Mouse (Mus musculus) lung, postnatal 4 days (tissue): ENCODE measurements at regions not wholly inside any gene's neighbourhood (a gene's known extent, or its start where the extent isn't known, plus 50 kb on each side); places are given as distances from the start of the nearest gene placed in this dataset.

Experiments used
- DNase-seq, 2 experiments: peaks; one replicate each; pipeline ENCODE4 v3.0.0; 2021

GRCm38 (mm10) chr13:37503898-37504297 is 158.9 kb downstream of the Ly86 start:
- DNase-seq: no peak

GRCm38 (mm10) chr13:37504373-37504772 is 159.4 kb downstream of the Ly86 start:
- peak in 1 of 2 experiments; percentile 57 for DNase-seq

GRCm38 (mm10) chr13:37505617-37506016 is 160.6 kb downstream of the Ly86 start:
- no peak for DNase-seq

GRCm38 (mm10) chr13:37506046-37506445 is 161.0 kb downstream of the Ly86 start:
- DNase-seq: peak; percentile 55 to 62

GRCm38 (mm10) chr13:37506701-37507100 is 161.7 kb downstream of the Ly86 start:
- DNase-seq: no peak

GRCm38 (mm10) chr13:37507146-37507545 is 162.1 kb downstream of the Ly86 start:
- DNase-seq: peak; percentile 66 to 83

- DNase-seq: peak; percentile 72 to 81
Measured at GRCm38 (mm10) chr13:37508385-37509351, 163.7 kb downstream of the Ly86 start.

- DNase-seq: peak; percentile 69 to 86
Measured at GRCm38 (mm10) chr13:37509352-37509851, 164.4 kb downstream of the Ly86 start.

GRCm38 (mm10) chr13:37510511-37510910 is 165.5 kb downstream of the Ly86 start:
- peak in 1 of 2 experiments; percentile 5 for DNase-seq

GRCm38 (mm10) chr13:37511006-37511405 is 166.0 kb downstream of the Ly86 start:
- DNase-seq: no peak

- no peak for DNase-seq
Measured at GRCm38 (mm10) chr13:37511406-37511805, 166.4 kb downstream of the Ly86 start.

- DNase-seq: no peak
Measured at GRCm38 (mm10) chr13:37512781-37513180, 167.8 kb downstream of the Ly86 start.

GRCm38 (mm10) chr13:37513206-37513904 is 168.3 kb downstream of the Ly86 start:
- DNase-seq: no peak

GRCm38 (mm10) chr13:37513905-37514607 is 169.0 kb downstream of the Ly86 start:
- peak; percentile 75 to 82 for DNase-seq

- peak in 1 of 2 experiments; percentile 23 for DNase-seq
Measured at GRCm38 (mm10) chr13:37514641-37515305, 169.8 kb downstream of the Ly86 start.

GRCm38 (mm10) chr13:37517055-37517807 is 172.2 kb downstream of the Ly86 start:
- peak; percentile 11 to 50 for DNase-seq

GRCm38 (mm10) chr13:37519948-37520347 is 174.9 kb downstream of the Ly86 start:
- DNase-seq: peak in 1 of 2 experiments; percentile 22

GRCm38 (mm10) chr13:37525097-37525726 is 180.2 kb downstream of the Ly86 start:
- DNase-seq: no peak

GRCm38 (mm10) chr13:37526102-37526501 is 181.1 kb downstream of the Ly86 start:
- peak in 1 of 2 experiments; percentile 31 for DNase-seq

GRCm38 (mm10) chr13:37528380-37528779 is 183.4 kb downstream of the Ly86 start:
- no peak for DNase-seq

GRCm38 (mm10) chr13:37528876-37529275 is 183.9 kb downstream of the Ly86 start:
- no peak for DNase-seq
